In the genomic region with DNA sequence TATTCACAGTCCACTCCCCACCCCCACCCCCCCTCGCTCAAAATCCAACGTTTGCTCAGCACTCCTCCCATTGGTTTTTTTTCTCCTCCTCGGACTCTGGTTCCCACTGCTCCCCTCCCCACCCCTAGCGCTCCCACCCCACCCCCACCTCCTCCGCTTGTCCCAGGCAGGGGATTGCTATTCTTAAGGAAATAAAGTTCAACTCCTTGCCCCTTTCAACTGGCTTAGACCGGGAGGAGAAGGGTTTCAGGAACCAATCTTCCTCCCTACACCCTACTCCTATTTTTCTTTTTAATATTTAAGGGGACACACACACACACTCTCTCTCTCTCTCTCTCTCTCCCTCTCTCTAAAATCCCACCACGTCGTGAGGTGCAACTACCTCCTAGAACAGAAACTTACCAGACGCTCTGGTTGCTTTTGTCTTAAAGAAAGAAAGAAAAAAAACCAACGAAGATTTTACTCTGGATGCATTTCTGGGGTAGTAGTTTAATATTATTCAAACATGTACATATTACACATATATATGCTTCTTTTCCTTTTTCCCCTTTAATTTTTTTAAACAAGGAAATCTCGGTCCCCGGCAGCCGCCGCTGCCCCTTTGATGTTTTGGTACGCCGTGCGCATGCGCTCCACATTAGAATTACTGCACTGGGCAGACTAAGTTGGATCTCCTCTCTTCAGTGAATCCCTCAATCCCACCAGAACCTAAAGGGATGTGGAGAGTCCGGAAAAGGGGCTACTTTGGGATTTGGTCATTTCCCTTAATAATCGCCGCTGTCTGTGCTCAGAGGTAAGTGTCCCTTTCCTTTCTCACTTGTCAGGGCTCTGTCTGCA, we compare ENCODE assay signal across 8 mouse cellular contexts. TPM values are rescaled to one million over a fixed set of nuclear protein-coding genes. Genes with fewer than 3 reads are reported as not detected.
DNase-seq lines count a peak whose midpoint lies in the region; ATAC-seq lines count a peak whose summit lies in the region.

No protein-coding gene starts in this region.

- DNase-seq in gastrocnemius, postnatal 10 days, result peak; percentile 31
- no peak for DNase-seq in gastrocnemius, adult 8-10 months (ENCODE audit: low spot score in 2 of 2)
- peak; percentile 73 for DNase-seq in limb, embryonic 10.5 days (ENCODE audit: low spot score)
- peak; percentile 61 for DNase-seq in neural tube, embryonic 10.5 days (ENCODE audit: extremely low spot score, low spot score)
- DNase-seq in spleen, adult 12 weeks (ENCODE audit: low spot score), result no peak

- no peaks in the 10 kb centered on the region for H3K9me3 ChIP-seq in forebrain, embryonic 13.5 days (replicated peaks)
- H3K9me3 ChIP-seq in hindbrain, embryonic 16.5 days (ENCODE audit: control insufficient read depth, low read length), result no peaks in the 10 kb centered on the region
- no peaks in the 10 kb centered on the region for H3K9me3 ChIP-seq in limb, embryonic 10.5 days (replicated peaks)

- no peaks in the 10 kb centered on the region for H3K27me3 ChIP-seq in forebrain, embryonic 13.5 days
- no peaks in the 10 kb centered on the region for H3K27me3 ChIP-seq in hindbrain, embryonic 16.5 days (replicated peaks; ENCODE audit: control insufficient read depth, insufficient read depth, low read length)
- peaks cover 31% of the 10 kb centered on the region for H3K27me3 ChIP-seq in limb, embryonic 10.5 days (ENCODE audit: low read depth, poor library complexity, severe bottlenecking)

- peak overlapping the region; percentile 75 for H3K27ac ChIP-seq in forebrain, embryonic 13.5 days
- H3K27ac ChIP-seq in hindbrain, embryonic 16.5 days (ENCODE audit: low read depth, low read length), result peak overlapping the region; percentile 81
- H3K27ac ChIP-seq in limb, embryonic 10.5 days, result 0 out of 2 replicates have a peak overlapping the region, but pooled peaks have one; percentile 14

- H3K9ac ChIP-seq in forebrain, embryonic 13.5 days, result peak overlapping the region; percentile 73
- H3K9ac ChIP-seq in hindbrain, embryonic 16.5 days (ENCODE audit: low read depth, low read length), result peak overlapping the region; percentile 69

- ATAC-seq in cerebellum, adult (ENCODE audit: insufficient number of reproducible peaks, low FRiP score, low TSS enrichment), result peak; percentile 28
- ATAC-seq in forebrain, embryonic 13.5 days, result peak; percentile 69
- ATAC-seq in hindbrain, embryonic 16.5 days, result peak; percentile 52

- peaks cover 5% of the 10 kb centered on the region; the same call in 1 of the 2 replicates for H3K4me1 ChIP-seq in forebrain, embryonic 13.5 days
- H3K4me1 ChIP-seq in hindbrain, embryonic 16.5 days (ENCODE audit: control insufficient read depth, insufficient read depth, low read depth, low read length), result peaks cover 6% of the 10 kb centered on the region
- H3K4me1 ChIP-seq in limb, embryonic 10.5 days, result peaks cover 9% of the 10 kb centered on the region

- peak overlapping the region; percentile 60 for H3K4me3 ChIP-seq in forebrain, embryonic 13.5 days
- peak overlapping the region; percentile 54 for H3K4me3 ChIP-seq in hindbrain, embryonic 16.5 days (ENCODE audit: low read length)
- H3K4me3 ChIP-seq in limb, embryonic 10.5 days, result peak overlapping the region; percentile 59

- no peaks in the 10 kb centered on the region for H3K36me3 ChIP-seq in forebrain, embryonic 13.5 days (ENCODE audit: poor library complexity, severe bottlenecking)
- no peaks in the 10 kb centered on the region for H3K36me3 ChIP-seq in hindbrain, embryonic 16.5 days (ENCODE audit: control insufficient read depth, insufficient read depth, low read length)
- no peaks in the 10 kb centered on the region for H3K36me3 ChIP-seq in limb, embryonic 10.5 days

- 0% methylated on average over 21 of the region's 21 CpGs for WGBS in forebrain, embryonic 13.5 days
- under 1% methylated on average over 21 of the region's 21 CpGs for WGBS in hindbrain, embryonic 16.5 days
- under 1% methylated on average over 21 of the region's 21 CpGs for WGBS in limb, embryonic 10.5 days

- H3K4me2 ChIP-seq in forebrain, embryonic 13.5 days, result peak overlapping the region; percentile 81
- peak overlapping the region; percentile 67 for H3K4me2 ChIP-seq in hindbrain, embryonic 16.5 days (ENCODE audit: low read length)

RNA-seq across cellular contexts. Expression of a gene that starts 1.3 kb away (rescaled TPM):
- 1 to 10 TPM; 1.3 to 1.5 TPM for total RNA-seq in gastrocnemius, postnatal 10 days (2021)
- under 1 TPM; 0.15 to 0.46 (median 0.21) TPM for total RNA-seq in gastrocnemius, adult 8-10 months (2022)
- 7.8 and 14.1 TPM in 2 replicates for polyA plus RNA-seq in forebrain, embryonic 13.5 days (2015; fragmentation: Nextera tagmentation; extraction: Ambion mirVana)
- polyA plus RNA-seq in hindbrain, embryonic 16.5 days (2015; fragmentation: Nextera tagmentation; extraction: Ambion mirVana), result 17.3 and 19.7 TPM in 2 replicates
- 0.31 and 0.45 TPM in 2 replicates for polyA plus RNA-seq in limb, embryonic 10.5 days (2016; fragmentation: Nextera tagmentation; extraction: Ambion mirVana)

Comparison
In these comparisons a context has a peak if more than half of its experiments do, and no peak if none do; other contexts are left out.
1. DNase-seq: peak in gastrocnemius, postnatal 10 days (single experiment), limb, embryonic 10.5 days (single experiment) and neural tube, embryonic 10.5 days (single experiment); none in gastrocnemius, adult 8-10 months (0 of 2) and spleen, adult 12 weeks (single experiment).
2. H3K27ac ChIP-seq: peak in every context shown above with its lines; median percentile 81 in hindbrain, embryonic 16.5 days; 75 in forebrain, embryonic 13.5 days; 14 in limb, embryonic 10.5 days.
3. Peak in every context shown above with its lines, with median percentiles within 50 percentile points of each other: ATAC-seq and H3K4me3 ChIP-seq.